Mouse (Mus musculus) G1E (cell line): ENCODE results near the gene Arhgef11. TPM values are rescaled to one million over a fixed set of nuclear protein-coding genes. Genes with fewer than 3 reads are reported as not detected.

Source experiments
- ATAC-seq: 2 replicates; pipeline ENCODE4 v1.8.0; 2016; ENCODE audit warnings: mild to moderate bottlenecking; ENCODE audit not compliant: insufficient number of reproducible peaks, poor library complexity, low FRiP score, severe bottlenecking; ENCODE audit errors: extremely low read depth
- DNase-seq: peaks from one replicate; pipeline ENCODE4 v3.0.0; 2012; ENCODE audit warnings: low spot score
- H3K27me3 ChIP-seq: 2 replicates; pipeline ENCODE4 v1.6.1; 2012; ENCODE audit warnings: mild to moderate bottlenecking, low read length, inconsistent platforms; ENCODE audit not compliant: insufficient read depth
- H3K36me3 ChIP-seq: replicated peaks from 2 replicates; pipeline ENCODE3; 2012; ENCODE audit warnings: mild to moderate bottlenecking, inconsistent platforms
- H3K4me1 ChIP-seq: 2 replicates; pipeline ENCODE4 v1.6.1; 2012; ENCODE audit warnings: low read depth, low read length, inconsistent platforms, mixed read lengths; ENCODE audit not compliant: insufficient read depth
- H3K4me3 ChIP-seq: 2 replicates; pipeline ENCODE4 v1.5.1; 2012; ENCODE audit warnings: low read depth, mild to moderate bottlenecking, inconsistent platforms, low read length, moderate library complexity, mixed read lengths
- H3K9me3 ChIP-seq: replicated peaks from 2 replicates; pipeline ENCODE4 v1.6.1; 2012; ENCODE audit warnings: inconsistent platforms
- CTCF ChIP-seq: IDR thresholded peaks from 2 replicates; pipeline ENCODE4 v1.5.1; 2012; ENCODE audit warnings: low read depth, low read length, inconsistent platforms, mixed read lengths
- GATA1 ChIP-seq: IDR thresholded peaks from 2 replicates; pipeline ENCODE4 v1.6.1; 2012; ENCODE audit warnings: borderline replicate concordance, low read length, inconsistent platforms, mixed read lengths
- GATA2 ChIP-seq: IDR thresholded peaks from 2 replicates; pipeline ENCODE4 v1.6.1; 2012; ENCODE audit warnings: low read depth, low read length, inconsistent platforms, borderline replicate concordance
- POLR2AphosphoS5 ChIP-seq: IDR thresholded peaks from 2 replicates; pipeline ENCODE4 v1.6.1; 2012; ENCODE audit warnings: low read depth, low read length, inconsistent platforms; ENCODE audit not compliant: insufficient replicate concordance
- TAL1 ChIP-seq: conservative IDR thresholded peaks from 2 replicates; pipeline ENCODE4 v1.6.1; 2012; ENCODE audit warnings: low read depth, low read length, inconsistent platforms, mixed read lengths
- polyA plus RNA-seq: library from polyadenylated mRNA; stranded (reverse); fragments of >175 nt; gene quantifications from 2 replicates; pipeline ENCODE4 v1.2.3, GENCODE M21; 2012
- total RNA-seq, 2 experiments: library from RNA; stranded (forward) in 1 of 2; stranded (reverse) in 1 of 2; fragments of 200-1000 nt in 1 of 2; fragments of >200 nt in 1 of 2; fragmentation: Nextera tagmentation in 1 of 2; gene quantifications; 2 replicates each; pipeline ENCODE4 v1.2.3; 2014 to 2017

Arhgef11 gene
- total and polyA plus RNA-seq, 3 experiments, result 5.1 to 14.5 (median 14.4) TPM

DNA sequence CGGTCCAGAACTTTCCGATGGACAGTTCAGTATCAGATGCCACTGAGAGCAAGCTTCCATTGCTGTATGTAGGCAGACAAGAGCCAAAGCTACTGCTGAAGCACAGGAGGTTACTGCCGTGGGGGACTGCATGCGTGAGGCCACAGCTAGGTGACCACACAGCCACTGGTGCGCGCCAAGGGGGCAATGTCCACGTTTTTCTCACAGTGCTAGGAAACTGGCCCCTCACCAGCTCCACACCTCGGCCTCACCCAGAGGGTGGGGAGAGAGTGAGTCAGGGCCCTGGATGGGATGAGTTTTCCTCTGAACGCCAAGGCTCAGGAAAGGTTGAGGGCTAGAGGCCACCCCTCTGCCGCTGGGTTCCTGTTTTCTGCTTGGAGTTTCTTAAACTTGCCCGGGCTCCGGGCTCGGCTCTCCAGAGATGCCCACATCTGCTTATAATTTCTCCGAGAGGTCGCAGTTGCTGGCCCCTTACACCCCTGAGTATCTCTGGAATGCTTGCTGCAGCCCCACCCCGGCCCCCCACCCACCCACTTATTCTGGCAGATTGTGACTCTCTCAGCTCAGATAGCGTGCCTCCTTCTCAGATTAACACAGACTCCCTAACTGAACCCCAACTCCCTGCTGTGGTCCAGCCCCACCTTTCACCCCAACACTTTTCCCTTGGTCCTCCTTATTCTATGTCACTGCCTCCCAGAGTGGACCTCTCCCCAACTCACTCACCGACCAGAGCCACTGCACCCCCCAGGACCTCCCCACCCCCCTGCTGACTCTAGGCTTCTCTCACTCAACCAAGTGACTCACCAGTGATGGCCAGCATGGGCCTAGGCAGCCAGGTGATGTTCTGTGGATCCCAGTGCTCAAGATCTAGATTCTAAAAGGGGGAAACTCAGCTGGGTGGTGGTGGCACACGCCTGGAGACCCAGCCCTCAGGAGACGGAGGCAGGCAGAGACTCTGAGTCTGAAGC, 144.3 kb downstream of the Arhgef11 start:
- TF ChIP-seq GATA2, result no peak
- no peak for TF ChIP-seq TAL1
- TF ChIP-seq POLR2AphosphoS5, result no peak
- no peak for TF ChIP-seq CTCF
- no peak for TF ChIP-seq GATA1
- H3K4me3 ChIP-seq, result no peak overlapping the region
- no peaks in the 10 kb centered on the region for H3K9me3 ChIP-seq
- peaks cover 29% of the 10 kb centered on the region for H3K27me3 ChIP-seq
- DNase-seq (no peak), ATAC-seq (no peak)
- peaks cover 5% of the 10 kb centered on the region for H3K4me1 ChIP-seq
- no peaks in the 10 kb centered on the region for H3K36me3 ChIP-seq

DNA sequence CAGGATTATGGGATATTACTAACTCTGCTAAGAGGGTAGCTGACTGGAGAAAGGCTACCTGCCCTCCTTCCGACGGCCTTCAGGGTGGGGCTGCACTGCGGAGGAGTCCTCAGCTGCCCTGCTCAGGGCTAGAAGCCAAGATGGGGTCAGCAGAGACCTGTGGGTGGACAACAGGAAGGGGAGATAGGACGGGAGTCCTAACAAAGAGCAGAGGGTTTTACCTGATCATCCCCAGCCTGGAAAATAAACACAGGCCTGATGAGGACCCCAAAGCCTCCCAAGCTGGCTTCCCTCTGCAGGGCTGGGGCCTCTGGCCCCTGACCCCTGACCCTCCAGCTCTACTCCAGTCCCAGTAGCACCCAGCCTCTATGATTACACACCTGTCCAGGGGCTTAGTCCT, 145.8 kb downstream of the Arhgef11 start:
- DNase-seq, result no peak
- TF ChIP-seq GATA2, result no peak
- TF ChIP-seq TAL1, result no peak
- TF ChIP-seq CTCF, result no peak
- no peak for TF ChIP-seq POLR2AphosphoS5
- TF ChIP-seq GATA1, result no peak
- no peak for ATAC-seq
- Histone ChIP-seq H3K9me3 (no peaks in the 10 kb centered on the region), H3K27me3 (peaks cover 32% of the 10 kb centered on the region), H3K4me3 (no peak overlapping the region), H3K36me3 (no peaks in the 10 kb centered on the region), H3K4me1 (peaks cover 8% of the 10 kb centered on the region)

- TF ChIP-seq CTCF (no peak), TAL1 (no peak), POLR2AphosphoS5 (no peak), GATA2 (no peak), GATA1 (no peak)
- Histone ChIP-seq H3K9me3 (no peaks in the 10 kb centered on the region), H3K36me3 (no peaks in the 10 kb centered on the region), H3K27me3 (peaks cover 32% of the 10 kb centered on the region), H3K4me3 (no peak overlapping the region), H3K4me1 (peaks cover 6% of the 10 kb centered on the region)
- ATAC-seq (no peak), DNase-seq (no peak)
Observed at GRCm38 (mm10) chr3:87763683-87764289, 146.4 kb downstream of the Arhgef11 start.

DNA sequence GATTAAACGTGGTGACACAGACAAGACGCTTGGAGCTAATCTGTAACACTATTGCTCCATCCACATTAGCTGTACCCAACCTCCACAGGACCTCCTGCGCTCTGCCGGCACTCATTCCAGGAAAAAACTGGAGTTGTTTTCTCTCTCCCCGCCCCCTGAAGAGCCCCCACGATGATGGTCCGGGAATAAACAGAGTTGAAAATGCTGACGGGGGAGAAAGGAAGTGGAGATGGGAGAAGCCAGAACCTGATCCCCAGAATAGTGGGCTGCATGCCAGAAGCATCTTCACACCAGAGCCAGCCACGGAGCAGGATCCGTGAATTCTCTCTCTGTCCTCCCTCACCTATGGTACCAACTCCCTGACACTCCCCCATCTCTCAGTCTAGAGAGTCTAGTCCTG, 147.1 kb downstream of the Arhgef11 start:
- no peaks in the 10 kb centered on the region for H3K9me3 ChIP-seq
- peaks cover 3% of the 10 kb centered on the region; the same call in 1 of the 2 replicates for H3K4me1 ChIP-seq
- DNase-seq (no peak), ATAC-seq (no peak)
- no peaks in the 10 kb centered on the region for H3K36me3 ChIP-seq
- TF ChIP-seq CTCF, result no peak
- TF ChIP-seq GATA1, result no peak
- no peak for TF ChIP-seq TAL1
- TF ChIP-seq GATA2, result no peak
- TF ChIP-seq POLR2AphosphoS5, result no peak
- no peak overlapping the region for H3K4me3 ChIP-seq
- H3K27me3 ChIP-seq, result peaks cover 34% of the 10 kb centered on the region

GRCm38 (mm10) chr3:87765091-87765490, 147.7 kb downstream of the Arhgef11 start:
- no peaks in the 10 kb centered on the region for H3K9me3 ChIP-seq
- no peak for TF ChIP-seq TAL1
- no peak for TF ChIP-seq POLR2AphosphoS5
- TF ChIP-seq CTCF, result no peak
- no peak for TF ChIP-seq GATA2
- no peak for TF ChIP-seq GATA1
- peaks cover 34% of the 10 kb centered on the region for H3K27me3 ChIP-seq
- peaks cover 3% of the 10 kb centered on the region; the same call in 1 of the 2 replicates for H3K4me1 ChIP-seq
- H3K4me3 ChIP-seq, result no peak overlapping the region
- H3K36me3 ChIP-seq, result no peaks in the 10 kb centered on the region
- ATAC-seq (no peak), DNase-seq (no peak)
